In the genomic region with DNA sequence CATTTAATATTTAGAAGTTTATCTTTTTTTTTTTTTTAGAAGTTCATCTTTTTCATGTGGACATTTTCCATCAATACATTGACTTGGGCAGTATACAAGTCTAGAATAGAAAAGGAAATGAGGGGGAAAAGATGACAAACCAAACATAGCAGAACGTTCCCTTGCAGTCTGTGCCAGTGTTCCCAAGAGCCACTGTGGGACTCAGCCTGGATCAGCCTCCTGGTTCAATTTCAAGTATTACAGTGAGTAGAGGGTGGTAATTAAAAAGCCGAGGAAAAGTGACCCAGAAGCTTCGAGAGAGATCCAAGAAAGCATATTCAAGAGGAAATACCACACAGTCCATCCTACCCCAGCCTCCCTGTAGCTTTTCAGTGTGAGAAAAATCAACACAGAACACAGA, we compare ENCODE assay signal across 27 mouse cellular contexts. TPM values are rescaled to one million over a fixed set of nuclear protein-coding genes. Genes with fewer than 3 reads are reported as not detected.
DNase-seq lines count a peak whose midpoint lies in the region; ATAC-seq and TF ChIP-seq lines count a peak whose summit lies in the region.
"Had no signal": no experiment of that assay in that cellular context is flagged by ENCODE, and none has a peak within 500 bp of the region (broad histone marks: within the 10 kb centered on the region; RNA-seq: fewer than 3 reads in every experiment).

No protein-coding gene starts in this region.

- H3K9me3 ChIP-seq in heart, embryonic 15.5 days (replicated peaks): no peaks in the 10 kb centered on the region
- no peaks in the 10 kb centered on the region for H3K9me3 ChIP-seq in lung, embryonic 15.5 days
- H3K9me3 ChIP-seq: embryonic facial prominence, embryonic 13.5 days; forebrain, embryonic 10.5 days; forebrain, embryonic 15.5 days; hindbrain, embryonic 10.5 days; hindbrain, embryonic 15.5 days had no signal

- no peak overlapping the region for H3K9ac ChIP-seq in heart, embryonic 15.5 days
- H3K9ac ChIP-seq in lung, embryonic 15.5 days: no peak overlapping the region
- H3K9ac ChIP-seq: embryonic facial prominence, embryonic 13.5 days; forebrain, embryonic 15.5 days; hindbrain, embryonic 15.5 days; liver, embryonic 14.5 days; lung, embryonic 14.5 days had no signal

- H3K27ac ChIP-seq in heart, embryonic 15.5 days: peak overlapping the region; percentile 71
- 0 out of 2 replicates have a peak overlapping the region, but pooled peaks have one; percentile 24 for H3K27ac ChIP-seq in lung, embryonic 15.5 days
- H3K27ac ChIP-seq in olfactory bulb, adult 2 months (ENCODE audit: insufficient read depth, low read depth, low read length): 0 out of 2 replicates have a peak overlapping the region, but pooled peaks have one; percentile 44
- H3K27ac ChIP-seq: embryonic facial prominence, embryonic 13.5 days; forebrain, embryonic 10.5 days; forebrain, embryonic 15.5 days; hindbrain, embryonic 10.5 days; hindbrain, embryonic 15.5 days; liver, embryonic 14.5 days had no signal

- H3K36me3 ChIP-seq in heart, embryonic 15.5 days: no peaks in the 10 kb centered on the region
- H3K36me3 ChIP-seq in lung, embryonic 15.5 days: no peaks in the 10 kb centered on the region
- H3K36me3 ChIP-seq: embryonic facial prominence, embryonic 13.5 days; forebrain, embryonic 10.5 days; forebrain, embryonic 15.5 days; hindbrain, embryonic 10.5 days; hindbrain, embryonic 15.5 days had no signal

- intact Hi-C loops in heart, postnatal 10 days (cut with DNase I): no loop called here
- intact Hi-C loops in heart, postnatal 36 days (cut with DNase I): loop anchor here (2.0 kb wide), 2 partner anchors 13 to 39 kb away; no protein-coding TSS in a partner anchor

- no peaks in the 10 kb centered on the region for H3K27me3 ChIP-seq in heart, embryonic 15.5 days
- H3K27me3 ChIP-seq in lung, embryonic 15.5 days: no peaks in the 10 kb centered on the region
- H3K27me3 ChIP-seq: embryonic facial prominence, embryonic 13.5 days; forebrain, embryonic 15.5 days; hindbrain, embryonic 15.5 days; Patski had no signal

- no peak overlapping the region for H3K4me3 ChIP-seq in heart, embryonic 15.5 days
- H3K4me3 ChIP-seq in lung, embryonic 15.5 days: no peak overlapping the region
- H3K4me3 ChIP-seq in lung, adult 2 months (replicated peaks; ENCODE audit: extremely low read depth, low read depth, low read length): no peak overlapping the region
- no peak overlapping the region for H3K4me3 ChIP-seq in olfactory bulb, adult 2 months (ENCODE audit: insufficient read depth, low read depth, low read length)
- H3K4me3 ChIP-seq: embryonic facial prominence, embryonic 13.5 days; forebrain, embryonic 10.5 days; forebrain, embryonic 15.5 days; hindbrain, embryonic 10.5 days; hindbrain, embryonic 15.5 days had no signal

- no peak for TF ChIP-seq CTCF in lung, adult 2 months (IDR thresholded peaks at IDR 0.05; ENCODE audit: insufficient read depth, low read length)
- TF ChIP-seq CTCF in olfactory bulb, adult 2 months (IDR thresholded peaks at IDR 0.05; ENCODE audit: insufficient read depth, low read depth, low read length): no peak

- no peak for TF ChIP-seq POLR2A in lung, adult 2 months (IDR thresholded peaks at IDR 0.05; ENCODE audit: borderline replicate concordance, extremely low read depth, low read depth, low read length)
- TF ChIP-seq POLR2A in olfactory bulb, adult 2 months (IDR thresholded peaks at IDR 0.05; ENCODE audit: insufficient read depth, low read depth, low read length): no peak

- DNase-seq in heart, adult 18-20 months: peak; percentile 39 to 49
- DNase-seq in heart, postnatal 10 days: no peak
- DNase-seq in heart, postnatal 36 days: no peak
- no peak for DNase-seq in lung, adult 2 months
- DNase-seq: adrenal gland, postnatal 14 days; cerebellum, adult 11-12 months; cerebellum, adult 9-11 months; embryo, embryonic 11 days; layer of hippocampus, postnatal 36 days; liver; midbrain, embryonic 14.5 days; retina, postnatal 1 day; right cerebral cortex, postnatal 14 days; thymus, postnatal 4 days had no signal

- ATAC-seq in heart, embryonic 15.5 days (replicated peaks; ENCODE audit: insufficient number of reproducible peaks, insufficient read depth, low FRiP score, low read depth): no peak
- no peak for ATAC-seq in lung, embryonic 15.5 days (ENCODE audit: borderline replicate concordance, extremely low read depth, low FRiP score, low TSS enrichment)
- ATAC-seq: forebrain, embryonic 15.5 days; inflammation-experienced regulatory T-cells, adult 6 months; Patski had no signal

- peaks cover 24% of the 10 kb centered on the region for H3K4me1 ChIP-seq in heart, embryonic 15.5 days (replicated peaks)
- 0 out of 2 replicates have a peak, but pooled peaks cover 3% of the 10 kb centered on the region for H3K4me1 ChIP-seq in lung, embryonic 15.5 days
- peaks cover 27% of the 10 kb centered on the region for H3K4me1 ChIP-seq in lung, adult 2 months (ENCODE audit: control insufficient read depth, insufficient read depth, low read length)
- peaks cover 5% of the 10 kb centered on the region; the same call in 1 of the 2 replicates for H3K4me1 ChIP-seq in olfactory bulb, adult 2 months (ENCODE audit: control insufficient read depth, insufficient read depth, low read length)
- H3K4me1 ChIP-seq: embryonic facial prominence, embryonic 13.5 days; forebrain, embryonic 15.5 days; hindbrain, embryonic 15.5 days had no signal

- H3K4me2 ChIP-seq in heart, embryonic 15.5 days: no peak overlapping the region
- H3K4me2 ChIP-seq in lung, embryonic 15.5 days: no peak overlapping the region
- H3K4me2 ChIP-seq: embryonic facial prominence, embryonic 13.5 days; forebrain, embryonic 15.5 days; hindbrain, embryonic 15.5 days; lung, embryonic 14.5 days had no signal

- WGBS in heart, embryonic 15.5 days: 65% methylated on average over 3 of the region's 3 CpGs
- WGBS in lung, embryonic 15.5 days: 56% methylated on average over 3 of the region's 3 CpGs
- WGBS in lung, adult 2 months: 40% methylated on average over 3 of the region's 3 CpGs
- 33% methylated on average over 3 of the region's 3 CpGs for WGBS in olfactory bulb, adult 2 months

RNA-seq across cellular contexts. Expression of gene Tmtc1, which starts 40.4 kb away (rescaled TPM):
- 10 to 100 TPM; 74.5 to 82.5 TPM for total RNA-seq in heart, adult 18-20 months (2021)
- 10 to 100 TPM; 22.5 to 29.0 TPM for total RNA-seq in heart, postnatal 10 days (2021)
- polyA plus RNA-seq in heart, embryonic 15.5 days (2015; fragmentation: Nextera tagmentation; extraction: Ambion mirVana): 2.2 and 3.1 TPM in 2 replicates
- 100 to 1,000 TPM; 117 to 127 TPM for total RNA-seq in heart, postnatal 36 days (2021)
- 2.5 and 2.9 TPM in 2 replicates for polyA plus RNA-seq in lung, embryonic 15.5 days (2015; fragmentation: Nextera tagmentation; extraction: Ambion mirVana)
- 41.0 and 46.3 TPM in 2 replicates for polyA plus RNA-seq in lung, adult 2 months (2012; rRNA removed)
- 92.0 TPM in 1 of 2 replicates, not detected in the other for polyA plus RNA-seq in olfactory bulb, adult 2 months (2012; ENCODE audit: insufficient read depth, insufficient read length, low replicate concordance, missing spikeins)
- total RNA-seq: MEL had no signal

Comparison
In these comparisons a context has a peak if more than half of its experiments do, and no peak if none do; other contexts are left out.
1. DNase-seq: peak in heart, adult 18-20 months (2 of 2); none in heart, postnatal 10 days (0 of 2), heart, postnatal 36 days (0 of 2) and lung, adult 2 months (single experiment).
2. Peak in every context shown above with its lines, with median percentiles within 50 percentile points of each other: H3K27ac ChIP-seq.